Mouse (Mus musculus): ENCODE measurements around the gene St3gal5.

DNA sequence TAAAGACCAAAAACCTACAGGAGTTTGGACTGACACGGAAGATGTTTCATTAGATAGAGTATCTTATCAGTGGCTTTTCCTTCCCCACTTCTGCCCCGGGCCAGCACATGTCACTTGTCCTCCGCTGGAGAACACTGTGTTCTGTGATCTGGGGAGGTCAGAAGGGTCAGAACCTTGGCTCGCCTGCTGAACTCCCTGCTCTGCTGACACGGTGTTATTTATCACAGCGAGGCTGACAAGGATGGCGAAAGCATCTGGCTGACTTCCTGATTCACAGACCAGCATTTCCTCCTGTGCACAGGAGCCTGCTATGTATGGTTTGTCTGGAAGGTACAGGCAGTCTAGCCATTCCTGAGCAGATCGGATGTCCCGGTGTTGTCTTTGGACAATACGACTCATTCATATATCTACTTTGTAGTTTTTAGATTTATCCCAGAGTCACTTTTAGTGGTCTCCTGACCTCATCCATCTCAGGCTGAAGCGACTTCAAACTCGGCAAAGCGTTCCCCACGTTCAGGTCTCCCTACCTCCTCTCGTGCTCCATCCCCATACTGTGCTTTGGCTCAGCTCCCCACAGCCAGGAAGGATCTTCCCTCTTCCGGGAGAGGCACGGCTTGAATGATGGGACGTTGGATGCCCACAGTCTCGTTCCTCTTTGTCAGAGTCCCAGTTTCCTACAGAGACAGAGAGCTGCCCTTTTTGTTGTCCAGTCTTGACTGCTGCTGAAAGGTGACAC lies 64.9 kb downstream of the St3gal5 start:
- no peak for TF ChIP-seq CTCF (IDR thresholded peaks at IDR 0.05; ENCODE audit: insufficient read depth, low read length)
- no peak for TF ChIP-seq POLR2A (IDR thresholded peaks at IDR 0.05; ENCODE audit: borderline replicate concordance, extremely low read depth, low read depth, low read length)
